Mouse (Mus musculus): Measurements from ENCODE around the gene Heatr5a. TPM values are rescaled to one million over a fixed set of nuclear protein-coding genes. Genes with fewer than 3 reads are reported as not detected.

Gene Heatr5a
- polyA plus RNA-seq, 1 experiment from 2014 or later, result 7.1 TPM

Other genes with a start within 250 kb of the Heatr5a start
- gene Hectd1, start 141.8 kb downstream of the Heatr5a start, polyA plus RNA-seq (2015; fragmentation: Nextera tagmentation; extraction: Ambion mirVana), result 34.1 and 36.2 TPM in 2 replicates
- 18.2 and 24.7 TPM in 2 replicates for gene Dtd2, start 35.2 kb upstream of the Heatr5a start, polyA plus RNA-seq (2015; fragmentation: Nextera tagmentation; extraction: Ambion mirVana)
- gene Gpr33, start 56.7 kb upstream of the Heatr5a start, polyA plus RNA-seq (2015; fragmentation: Nextera tagmentation; extraction: Ambion mirVana), result not detected in 2 replicates
- 7.7 and 8.5 TPM in 2 replicates for gene Nubpl, start 126.4 kb upstream of the Heatr5a start, polyA plus RNA-seq (2015; fragmentation: Nextera tagmentation; extraction: Ambion mirVana)

Data from midbrain, embryonic 16.5 days (tissue).